Mouse (Mus musculus) kidney, embryonic 15.5 days (tissue): ENCODE data around the gene Rrp15. TPM values are rescaled to one million over a fixed set of nuclear protein-coding genes. Genes with fewer than 3 reads are reported as not detected.
"Not testable (repeated sequence)": the region's sequence is repeated elsewhere in the genome, so short reads cannot be mapped to it uniquely, and the experiment has no call there.

Experiments
- ATAC-seq: fragments of 200-750 bp; cut with Nextera tagmentation; replicated peaks from 2 replicates; pipeline ENCODE4 v1.8.0; 2017; ENCODE audit warnings: moderate TSS enrichment; ENCODE audit not compliant: low FRiP score
- H3K27ac ChIP-seq: fragments of 300-500 bp; sonication (generic); 2 replicates; pipeline ENCODE4 v1.5.1; 2015; ENCODE audit warnings: mild to moderate bottlenecking, inconsistent platforms
- H3K27me3 ChIP-seq: fragments of 300-500 bp; sonication (generic); 2 replicates; pipeline ENCODE4 v1.6.1; 2015; ENCODE audit warnings: inconsistent platforms
- H3K36me3 ChIP-seq: fragments of 300-500 bp; sonication (generic); 2 replicates; pipeline ENCODE4 v1.6.1; 2015; ENCODE audit warnings: inconsistent platforms
- H3K4me1 ChIP-seq: fragments of 300-500 bp; sonication (generic); 2 replicates; pipeline ENCODE4 v1.6.1; 2015; ENCODE audit warnings: inconsistent platforms
- H3K4me2 ChIP-seq: fragments of 300-500 bp; sonication (generic); 2 replicates; pipeline ENCODE4 v1.6.1; 2015; ENCODE audit warnings: moderate library complexity, mild to moderate bottlenecking, inconsistent platforms
- H3K4me3 ChIP-seq: fragments of 300-500 bp; sonication (generic); replicated peaks from 2 replicates; pipeline ENCODE4 v1.5.1; 2015; ENCODE audit warnings: mild to moderate bottlenecking, inconsistent platforms
- H3K9ac ChIP-seq: fragments of 300-500 bp; sonication (generic); 2 replicates; pipeline ENCODE4 v1.6.1; 2015; ENCODE audit warnings: mild to moderate bottlenecking, inconsistent platforms
- H3K9me3 ChIP-seq: fragments of 300-500 bp; sonication (generic); replicated peaks from 2 replicates; pipeline ENCODE4 v1.6.1; 2016; ENCODE audit warnings: inconsistent platforms
- WGBS: fragments of 180-500 bp; shearing (Covaris S2); methylation state at CpG from one replicate; pipeline ENCODE4 v1.1.7; 2015; ENCODE audit warnings: mixed read lengths; 5-methylcytosine and 5-hydroxymethylcytosine counted together
- polyA plus RNA-seq: library from polyadenylated mRNA; unstranded; fragments of >200 nt; fragmentation: Nextera tagmentation; extraction: Ambion mirVana; gene quantifications from 2 replicates; pipeline ENCODE4 v1.2.1, GENCODE M21; 2015

Gene Rrp15
- polyA plus RNA-seq = 72.6 and 75.5 TPM in 2 replicates

DNA sequence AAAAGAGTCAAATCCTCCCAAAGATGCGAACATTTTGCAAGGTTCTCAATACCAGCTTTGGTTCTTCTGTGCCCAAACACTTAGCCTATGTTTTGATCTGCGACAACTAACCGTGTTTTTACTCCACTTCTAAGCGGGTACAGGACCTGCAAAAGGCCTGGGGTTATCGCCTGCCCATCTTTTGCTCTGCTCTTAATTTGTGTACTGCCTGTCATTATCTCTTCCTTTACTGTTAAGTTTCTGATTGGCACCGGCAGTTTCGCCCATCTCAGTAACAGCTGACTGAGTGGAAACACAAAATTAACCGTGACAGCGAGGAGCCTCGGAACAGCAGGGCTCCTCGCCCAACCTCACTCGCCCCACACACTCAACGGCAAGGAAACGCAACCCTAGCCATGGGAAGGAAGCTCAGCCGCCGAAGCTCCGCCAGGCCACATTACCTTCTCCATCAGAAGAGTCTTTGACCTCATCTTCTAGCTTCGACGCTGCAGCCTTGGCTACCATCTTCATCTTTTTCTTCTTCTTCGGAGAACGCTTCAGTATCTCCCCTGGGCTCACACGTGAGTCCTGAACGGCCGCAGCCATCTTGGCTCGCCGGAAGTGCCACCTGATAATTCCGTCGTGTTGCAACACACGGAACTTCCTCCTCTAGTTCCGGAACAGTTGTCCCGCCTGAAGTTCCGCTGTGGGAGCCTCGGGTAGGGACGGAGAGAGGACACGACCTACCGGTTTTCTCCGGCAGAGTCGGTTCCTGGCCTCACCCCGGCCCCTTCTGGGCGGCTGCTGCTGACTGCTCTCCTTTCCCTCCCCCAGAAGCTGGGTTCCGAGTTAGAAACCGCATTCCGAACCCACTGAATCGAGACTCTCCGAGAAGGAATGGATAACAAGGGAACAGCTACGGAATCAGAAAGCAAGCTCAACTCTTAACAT lies at the start of gene Rrp15:
Rrp15 (minus strand) TSS at position 635 of the 930 bp plus-strand sequence.
- Histone ChIP-seq H3K36me3 (peaks cover 4% of the 10 kb centered on the region; the same call in 1 of the 2 replicates), H3K4me2 (peak within 1 kb of the TSS; percentile 73), H3K4me3 (peak within 1 kb of the TSS; percentile 75), H3K27ac (peak within 1 kb of the TSS; percentile 90), H3K9ac (peak within 1 kb of the TSS; percentile 80), H3K27me3 (no peaks in the 10 kb centered on the region), H3K9me3 (no peaks in the 10 kb centered on the region), H3K4me1 (peaks cover 21% of the 10 kb centered on the region)
- peak; percentile 95 for ATAC-seq
- under 1% methylated on average over 46 of the region's 46 CpGs for WGBS

DNA sequence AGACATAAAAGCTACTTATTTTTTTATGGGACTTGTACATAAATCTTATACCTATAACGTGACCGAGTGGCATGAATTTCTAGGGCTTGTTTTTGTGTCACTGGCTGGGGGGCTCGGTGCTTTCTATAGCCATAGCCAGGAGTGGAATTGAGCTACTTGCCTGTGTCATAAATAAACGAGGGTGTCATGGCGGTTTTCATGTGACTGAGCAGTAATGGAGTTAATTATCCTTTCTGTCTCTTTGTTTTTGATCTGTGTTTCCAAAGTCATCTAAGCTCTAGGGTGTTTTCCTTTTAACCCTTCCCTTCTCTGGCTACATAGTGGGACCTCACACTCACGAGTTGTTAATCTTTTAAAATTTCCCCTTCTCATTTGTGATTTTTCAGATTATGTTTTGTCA lies 48.8 kb upstream of the Rrp15 start:
- H3K27me3 ChIP-seq = no peaks in the 10 kb centered on the region; the same call in 1 of the 2 replicates
- no peaks in the 10 kb centered on the region for H3K9me3 ChIP-seq
- ATAC-seq = no peak
- H3K36me3 ChIP-seq = no peaks in the 10 kb centered on the region
- H3K4me1 ChIP-seq = 0 out of 2 replicates have a peak, but pooled peaks cover 3% of the 10 kb centered on the region
- 17% methylated on average over 6 of the region's 6 CpGs for WGBS
- H3K4me2 ChIP-seq = no peak overlapping the region
- no peak overlapping the region for H3K27ac ChIP-seq
- no peak overlapping the region for H3K4me3 ChIP-seq
- no peak overlapping the region for H3K9ac ChIP-seq

DNA sequence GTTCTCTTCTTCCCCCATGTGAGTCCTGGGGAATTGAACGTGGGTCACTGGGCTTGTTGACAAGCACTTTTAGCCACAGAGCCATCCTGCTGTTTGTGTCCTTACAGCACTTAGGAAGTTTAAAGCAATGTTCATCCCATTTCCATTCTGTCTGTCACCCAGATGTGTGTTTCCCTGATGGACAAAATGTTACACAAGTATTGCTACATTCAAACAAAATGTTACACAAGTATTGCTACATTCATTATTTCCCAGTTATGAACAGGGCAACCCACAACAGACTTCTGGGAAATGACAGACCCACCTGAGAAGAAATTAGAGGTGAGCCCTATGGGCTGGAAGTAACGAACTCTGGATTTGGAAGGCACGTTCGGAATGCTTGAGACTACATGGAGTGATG lies 36.2 kb upstream of the Rrp15 start:
- H3K4me1 ChIP-seq = 0 out of 2 replicates have a peak, but pooled peaks cover 2% of the 10 kb centered on the region
- H3K4me3 ChIP-seq = no peak overlapping the region
- H3K27me3 ChIP-seq = no peaks in the 10 kb centered on the region
- H3K9ac ChIP-seq = no peak overlapping the region
- no peak overlapping the region for H3K27ac ChIP-seq
- no peaks in the 10 kb centered on the region for H3K36me3 ChIP-seq
- H3K9me3 ChIP-seq = no peaks in the 10 kb centered on the region
- WGBS = 84% methylated on average over 4 of the region's 4 CpGs
- no peak overlapping the region for H3K4me2 ChIP-seq
- no peak for ATAC-seq

DNA sequence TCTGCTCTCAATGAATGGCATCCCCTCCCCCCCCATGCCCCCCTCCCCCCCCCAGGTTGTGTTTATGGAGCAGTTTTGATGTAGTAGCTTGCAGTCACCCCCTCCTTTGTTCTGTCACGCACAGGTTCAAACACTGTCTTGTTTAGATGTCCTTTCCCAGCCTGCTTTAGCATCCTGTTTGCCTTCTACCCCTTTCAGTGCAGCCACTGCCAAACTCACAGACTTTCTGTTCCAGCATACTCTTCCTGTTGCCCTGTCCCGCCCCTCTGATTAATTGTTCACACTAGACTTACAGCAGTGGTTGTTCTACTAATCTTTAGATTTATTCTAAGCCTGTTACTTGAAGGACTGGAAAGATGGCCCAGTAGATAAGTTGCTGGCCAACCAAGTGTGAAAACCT lies 31.7 kb upstream of the Rrp15 start:
- Histone ChIP-seq H3K4me1 (0 out of 2 replicates have a peak, but pooled peaks cover 2% of the 10 kb centered on the region), H3K27me3 (no peaks in the 10 kb centered on the region), H3K27ac (no peak overlapping the region), H3K4me3 (no peak overlapping the region), H3K9ac (no peak overlapping the region), H3K9me3 (no peaks in the 10 kb centered on the region), H3K36me3 (no peaks in the 10 kb centered on the region), H3K4me2 (no peak overlapping the region)
- 51% methylated on average over 2 of the region's 2 CpGs for WGBS
- ATAC-seq = no peak

DNA sequence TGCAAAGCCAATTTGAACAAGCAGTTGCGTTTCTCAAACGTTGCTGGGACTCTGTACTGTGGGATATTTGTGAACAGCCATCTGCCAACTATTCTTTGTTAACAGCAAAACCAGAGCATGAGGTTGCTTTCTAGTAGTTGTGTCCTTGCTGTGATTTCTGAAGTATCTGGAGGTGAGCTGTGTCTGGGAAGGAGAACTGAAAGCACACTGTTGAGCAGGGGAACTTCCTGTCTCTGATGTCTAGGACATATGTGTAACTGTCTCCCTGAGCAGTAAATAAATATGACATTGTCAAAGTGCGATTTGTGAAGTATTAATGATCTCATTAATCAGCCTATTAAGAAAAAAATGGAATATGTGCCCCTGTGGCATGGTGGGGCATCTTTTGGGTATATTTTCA lies 24.0 kb upstream of the Rrp15 start:
- ATAC-seq = no peak
- Histone ChIP-seq H3K36me3 (no peaks in the 10 kb centered on the region), H3K27me3 (no peaks in the 10 kb centered on the region), H3K4me2 (no peak overlapping the region), H3K9me3 (no peaks in the 10 kb centered on the region), H3K27ac (no peak overlapping the region), H3K4me1 (no peaks in the 10 kb centered on the region), H3K4me3 (no peak overlapping the region), H3K9ac (no peak overlapping the region)
- WGBS = 82% methylated on average over 3 of the region's 3 CpGs

DNA sequence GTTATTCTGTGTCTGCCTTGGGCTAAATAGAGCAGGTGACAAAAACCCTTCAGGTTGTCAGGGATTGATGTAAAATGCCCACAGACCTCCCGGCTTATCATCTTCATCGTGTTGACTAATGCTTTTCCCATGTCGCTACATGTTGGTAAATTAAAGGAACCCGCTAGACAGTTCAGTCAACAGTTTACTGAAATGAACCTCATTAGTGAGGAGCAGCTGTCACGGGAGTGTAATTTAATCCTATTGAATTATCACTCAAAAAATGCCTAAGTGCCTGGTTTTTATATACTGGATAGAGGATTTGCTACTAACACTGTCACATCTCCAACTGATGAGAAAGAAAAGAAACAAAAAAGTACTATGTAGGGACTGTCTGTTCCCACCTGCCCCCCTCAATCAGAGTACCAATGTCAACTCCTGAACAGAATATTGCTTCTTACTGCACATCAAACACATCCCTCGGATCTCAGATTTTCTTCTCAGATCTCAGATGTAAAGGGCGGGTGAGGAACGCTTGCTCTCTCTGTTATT lies 23.5 kb upstream of the Rrp15 start:
- H3K27ac ChIP-seq = no peak overlapping the region
- no peak overlapping the region for H3K9ac ChIP-seq
- H3K9me3 ChIP-seq = no peaks in the 10 kb centered on the region
- no peaks in the 10 kb centered on the region for H3K36me3 ChIP-seq
- H3K4me3 ChIP-seq = no peak overlapping the region
- no peaks in the 10 kb centered on the region for H3K4me1 ChIP-seq
- 77% methylated on average over 8 of the region's 8 CpGs for WGBS
- no peaks in the 10 kb centered on the region for H3K27me3 ChIP-seq
- H3K4me2 ChIP-seq = no peak overlapping the region
- ATAC-seq = no peak

DNA sequence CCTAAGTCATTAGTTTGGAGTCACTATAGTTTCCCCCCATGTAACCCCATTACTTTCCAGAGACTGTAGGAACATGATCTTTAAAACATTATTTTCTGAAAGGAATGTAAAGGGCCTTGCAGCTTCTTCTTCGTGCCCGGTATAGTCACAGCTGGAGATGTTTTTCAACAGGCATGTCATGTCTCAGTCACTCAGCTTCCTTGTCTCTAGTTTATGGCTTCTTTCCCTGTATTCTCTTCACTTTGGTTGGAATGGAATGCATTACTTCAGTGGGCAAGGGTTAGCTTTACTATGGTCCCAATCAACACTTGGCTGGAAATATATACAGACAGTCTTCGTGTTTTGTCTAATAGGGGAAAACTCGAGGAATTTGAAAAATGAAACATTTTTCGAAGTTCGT lies 22.8 kb upstream of the Rrp15 start:
- H3K36me3 ChIP-seq = no peaks in the 10 kb centered on the region
- ATAC-seq = no peak
- H3K4me2 ChIP-seq = no peak overlapping the region
- H3K4me1 ChIP-seq = no peaks in the 10 kb centered on the region
- no peak overlapping the region for H3K27ac ChIP-seq
- H3K4me3 ChIP-seq = no peak overlapping the region
- H3K9me3 ChIP-seq = no peaks in the 10 kb centered on the region
- no peaks in the 10 kb centered on the region for H3K27me3 ChIP-seq
- no peak overlapping the region for H3K9ac ChIP-seq
- WGBS = 83% methylated on average over 6 of the region's 6 CpGs

DNA sequence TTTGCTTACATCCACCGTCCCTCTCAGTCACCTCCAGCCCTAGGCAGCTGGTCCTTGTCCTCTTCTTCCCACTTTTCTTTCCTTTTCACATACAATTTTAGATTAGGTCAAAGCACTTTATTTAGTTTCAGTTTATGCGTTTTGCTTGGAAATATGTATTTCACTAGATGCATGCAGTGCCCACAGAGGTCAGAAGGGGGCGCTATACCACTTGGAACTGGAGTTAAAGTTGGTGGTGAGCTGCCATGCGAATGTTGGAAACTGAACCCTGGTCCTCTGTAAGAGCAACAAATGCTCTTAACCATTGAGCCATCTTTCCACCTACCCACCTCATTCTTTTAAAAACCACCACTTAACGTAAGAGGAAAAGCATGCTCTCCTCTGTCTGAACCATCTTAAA lies 21.5 kb upstream of the Rrp15 start:
- WGBS = 74% methylated on average over 5 of the region's 5 CpGs
- no peaks in the 10 kb centered on the region for H3K9me3 ChIP-seq
- H3K27ac ChIP-seq = no peak overlapping the region
- no peaks in the 10 kb centered on the region for H3K36me3 ChIP-seq
- no peak overlapping the region for H3K4me3 ChIP-seq
- H3K27me3 ChIP-seq = no peaks in the 10 kb centered on the region
- ATAC-seq = no peak
- H3K9ac ChIP-seq = no peak overlapping the region
- no peaks in the 10 kb centered on the region for H3K4me1 ChIP-seq
- no peak overlapping the region for H3K4me2 ChIP-seq

DNA sequence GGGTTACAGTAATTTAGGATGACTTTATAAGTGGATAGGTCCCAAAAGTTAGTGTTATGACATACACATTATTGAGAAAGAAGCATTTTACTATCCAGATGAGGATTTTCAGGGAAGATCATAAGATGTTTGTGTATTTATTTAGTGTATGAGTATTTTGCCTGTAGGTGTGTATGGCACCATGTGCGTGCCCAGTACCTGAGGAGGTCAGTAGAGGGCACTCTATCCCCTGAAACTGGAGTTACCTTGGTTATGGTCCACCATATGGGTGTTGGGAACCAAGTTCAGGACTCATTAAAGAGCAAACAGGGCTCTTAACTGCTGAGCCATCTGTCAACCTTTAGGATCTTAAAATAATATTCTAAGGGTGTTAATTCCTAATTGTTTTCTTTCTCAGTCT lies 19.2 kb upstream of the Rrp15 start:
- Histone ChIP-seq H3K4me1 (no peaks in the 10 kb centered on the region), H3K4me2 (no peak overlapping the region), H3K27ac (no peak overlapping the region), H3K9ac (no peak overlapping the region), H3K9me3 (no peaks in the 10 kb centered on the region), H3K27me3 (no peaks in the 10 kb centered on the region), H3K4me3 (no peak overlapping the region), H3K36me3 (no peaks in the 10 kb centered on the region)
- 77% methylated on average over 1 of the region's 1 CpGs for WGBS
- no peak for ATAC-seq

DNA sequence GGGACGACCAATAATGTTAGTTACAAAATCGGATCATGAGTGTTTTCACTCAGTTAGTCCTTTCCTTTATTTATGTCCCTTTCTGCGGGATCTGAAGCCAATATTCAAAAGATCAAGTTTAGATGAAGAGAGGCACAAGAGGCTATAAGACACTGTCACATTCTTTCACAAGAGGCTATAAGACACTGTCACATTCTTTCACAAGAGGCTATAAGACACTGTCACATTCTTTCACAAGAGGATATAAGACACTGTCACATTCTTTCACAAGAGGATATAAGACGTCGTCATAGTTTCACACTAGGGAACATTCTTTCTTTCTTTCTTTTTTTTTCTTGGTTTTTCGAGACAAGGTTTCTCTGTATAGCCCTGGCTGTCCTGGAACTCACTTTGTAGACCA lies 14.3 kb upstream of the Rrp15 start:
- not testable (repeated sequence) for H3K27me3 ChIP-seq, ATAC-seq, H3K36me3 ChIP-seq, H3K4me2 ChIP-seq, H3K9ac ChIP-seq, H3K27ac ChIP-seq, H3K4me3 ChIP-seq, H3K9me3 ChIP-seq, H3K4me1 ChIP-seq
- whole genome bisulfite sequencing = 73% methylated on average over 6 of the region's 6 CpGs

DNA sequence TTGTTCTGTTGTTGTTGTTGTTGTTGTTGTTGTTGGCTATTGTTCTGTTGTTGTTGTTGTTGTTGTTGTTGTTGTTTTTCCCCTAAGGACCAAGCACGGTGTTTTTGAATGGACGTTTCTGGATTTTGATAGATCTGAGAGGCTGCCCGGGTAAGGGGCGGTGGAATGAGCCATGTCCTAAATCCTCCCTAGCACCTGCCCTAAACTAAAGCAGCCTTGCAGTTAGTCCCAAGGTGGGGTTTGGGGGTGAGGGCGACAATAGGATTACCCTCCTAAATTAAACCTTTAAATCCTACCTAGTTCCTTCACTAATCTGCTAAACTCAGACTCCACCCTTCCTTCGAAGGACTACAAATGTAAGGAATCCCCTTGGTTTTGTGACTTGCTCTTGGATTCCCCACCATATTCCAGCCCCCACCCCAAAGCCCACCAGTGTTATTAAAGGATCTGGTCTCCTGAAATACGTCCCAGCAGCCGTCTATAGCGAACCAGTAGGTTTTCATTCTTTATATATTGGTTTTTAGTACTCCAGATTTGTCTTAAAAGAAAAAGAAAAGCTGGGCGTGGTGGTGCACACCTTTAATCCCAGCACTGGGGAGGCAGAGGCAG lies 621 bp upstream of the Rrp15 start:
- H3K9ac ChIP-seq = peak overlapping the region; percentile 80
- no peaks in the 10 kb centered on the region for H3K27me3 ChIP-seq
- H3K36me3 ChIP-seq = peaks cover 4% of the 10 kb centered on the region; the same call in 1 of the 2 replicates
- no peaks in the 10 kb centered on the region for H3K9me3 ChIP-seq
- peak overlapping the region; percentile 90 for H3K27ac ChIP-seq
- WGBS = 36% methylated on average over 10 of the region's 10 CpGs
- ATAC-seq = peak; percentile 76
- H3K4me2 ChIP-seq = peak overlapping the region; percentile 73
- peak overlapping the region; percentile 75 for H3K4me3 ChIP-seq
- peaks cover 21% of the 10 kb centered on the region for H3K4me1 ChIP-seq

DNA sequence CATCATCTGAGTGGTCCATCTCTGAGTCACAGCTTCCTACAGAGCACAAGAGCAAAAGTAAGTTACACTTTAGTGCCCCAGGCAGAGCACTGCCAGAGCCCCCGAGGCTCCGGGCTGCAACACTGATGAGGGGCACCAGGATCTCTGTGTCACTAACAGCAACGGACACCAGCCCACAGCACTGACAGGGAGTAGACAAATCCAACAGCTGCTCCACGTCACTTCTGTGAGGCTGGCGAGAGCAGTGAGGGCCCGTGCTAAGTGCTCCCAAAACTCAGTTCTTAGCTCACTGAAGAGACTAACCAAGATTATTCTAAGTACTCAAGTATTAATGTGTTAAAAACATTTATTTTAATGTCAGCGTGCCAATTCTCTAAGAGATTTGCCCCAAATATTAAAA lies 9.3 kb downstream of the Rrp15 start:
- Histone ChIP-seq H3K4me3 (no peak overlapping the region), H3K9ac (no peak overlapping the region), H3K27ac (no peak overlapping the region), H3K27me3 (no peaks in the 10 kb centered on the region), H3K9me3 (no peaks in the 10 kb centered on the region), H3K4me2 (no peak overlapping the region), H3K4me1 (no peaks in the 10 kb centered on the region), H3K36me3 (peaks cover 47% of the 10 kb centered on the region)
- ATAC-seq = no peak
- WGBS = 52% methylated on average over 7 of the region's 7 CpGs
